Mouse (Mus musculus) embryonic facial prominence, embryonic 13.5 days (tissue): ENCODE measurements around the gene Mbd6. TPM values are rescaled to one million over a fixed set of nuclear protein-coding genes. Genes with fewer than 3 reads are reported as not detected.
"Not testable (repeated sequence)": the region's sequence is repeated elsewhere in the genome, so short reads cannot be mapped to it uniquely, and the experiment has no call there.

Experiments used
- ATAC-seq: fragments of 200-750 bp; cut with Nextera tagmentation; 2 replicates; pipeline ENCODE4 v1.8.0; 2017; ENCODE audit warnings: low read depth; ENCODE audit not compliant: insufficient number of reproducible peaks, insufficient read depth, low FRiP score, low TSS enrichment
- H3K27ac ChIP-seq: fragments of 300-500 bp; sonication (generic); 2 replicates; pipeline ENCODE4 v1.5.1; 2015; ENCODE audit warnings: moderate library complexity, mild to moderate bottlenecking, inconsistent platforms
- H3K27me3 ChIP-seq: fragments of 300-500 bp; sonication (generic); 2 replicates; pipeline ENCODE4 v1.6.1; 2015; ENCODE audit warnings: mild to moderate bottlenecking, inconsistent platforms
- H3K36me3 ChIP-seq: fragments of 300-500 bp; sonication (generic); 2 replicates; pipeline ENCODE4 v1.6.1; 2015; ENCODE audit warnings: mild to moderate bottlenecking, inconsistent platforms
- H3K4me1 ChIP-seq: fragments of 300-500 bp; sonication (generic); 2 replicates; pipeline ENCODE4 v1.6.1; 2015; ENCODE audit warnings: inconsistent platforms
- H3K4me2 ChIP-seq: fragments of 300-500 bp; sonication (generic); 2 replicates; pipeline ENCODE4 v1.6.1; 2015; ENCODE audit warnings: moderate library complexity, mild to moderate bottlenecking, inconsistent platforms
- H3K4me3 ChIP-seq: fragments of 300-500 bp; sonication (generic); 2 replicates; pipeline ENCODE4 v1.5.1; 2015; ENCODE audit warnings: mild to moderate bottlenecking, inconsistent platforms
- H3K9ac ChIP-seq: fragments of 300-500 bp; sonication (generic); 2 replicates; pipeline ENCODE4 v1.6.1; 2015; ENCODE audit warnings: mild to moderate bottlenecking, inconsistent platforms
- H3K9me3 ChIP-seq: fragments of 300-500 bp; sonication (generic); 2 replicates; pipeline ENCODE4 v1.6.1; 2016; ENCODE audit warnings: inconsistent platforms
- WGBS: fragments of 180-500 bp; shearing (Covaris S2); methylation state at CpG from one replicate; pipeline ENCODE4 v1.1.7; 2015; ENCODE audit warnings: mixed read lengths; 5-methylcytosine and 5-hydroxymethylcytosine counted together
- polyA plus RNA-seq: library from polyadenylated mRNA; unstranded; fragments of >200 nt; fragmentation: Nextera tagmentation; extraction: Ambion mirVana; gene quantifications from 2 replicates; pipeline ENCODE4 v1.2.1, GENCODE M21; 2015

Mbd6 gene
- polyA plus RNA-seq, 1 experiment from 2014 or later, result 19.2 TPM

DNA sequence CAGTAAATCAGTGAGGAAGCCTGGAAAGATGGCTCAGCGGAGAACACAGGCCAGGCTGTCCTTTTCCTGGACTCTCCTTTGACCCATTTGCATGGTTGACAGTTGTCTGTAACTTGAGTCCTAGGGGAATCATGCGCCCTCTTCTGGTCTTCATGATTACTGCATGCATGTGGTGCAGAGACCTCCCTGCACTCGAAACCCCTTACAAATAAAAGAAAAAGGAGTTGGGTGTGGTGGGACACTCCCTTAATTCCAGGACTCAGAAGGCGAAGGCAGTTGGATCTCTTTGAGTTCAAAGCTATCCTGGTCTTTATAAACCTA, 23.5 kb upstream of the Mbd6 start:
- peaks cover 20% of the 10 kb centered on the region for H3K36me3 ChIP-seq
- H3K27ac ChIP-seq, result peak overlapping the region; percentile 81
- no peaks in the 10 kb centered on the region for H3K27me3 ChIP-seq
- peak overlapping the region; percentile 83 for H3K4me3 ChIP-seq
- 2% methylated on average over 4 of the region's 4 CpGs for WGBS
- no peaks in the 10 kb centered on the region for H3K9me3 ChIP-seq
- no peak for ATAC-seq
- peak overlapping the region; percentile 88 for H3K9ac ChIP-seq
- peak overlapping the region; percentile 81 for H3K4me2 ChIP-seq
- peaks cover 12% of the 10 kb centered on the region for H3K4me1 ChIP-seq

- peaks cover 12% of the 10 kb centered on the region for H3K4me1 ChIP-seq
- H3K27me3 ChIP-seq, result no peaks in the 10 kb centered on the region
- H3K36me3 ChIP-seq, result peaks cover 26% of the 10 kb centered on the region
- H3K9ac ChIP-seq, result peak within 1 kb of the TSS; percentile 88
- ATAC-seq, result peak; percentile 96
- H3K9me3 ChIP-seq, result no peaks in the 10 kb centered on the region
- WGBS, result under 1% methylated on average over 65 of the region's 65 CpGs
- peak within 1 kb of the TSS; percentile 81 for H3K4me2 ChIP-seq
- H3K27ac ChIP-seq, result peak within 1 kb of the TSS; percentile 81
- H3K4me3 ChIP-seq, result peak within 1 kb of the TSS; percentile 83
Measured at GRCm38 (mm10) chr10:127311476-127312355, 22.9 kb upstream of the Mbd6 start, which contains the start of gene Mars. Gene Mars, minus strand, starts transcription at chr10:127311786.

GRCm38 (mm10) chr10:127310523-127311475, 22.0 kb upstream of the Mbd6 start:
- Histone ChIP-seq H3K9ac (peak overlapping the region; percentile 88), H3K9me3 (no peaks in the 10 kb centered on the region), H3K4me2 (peak overlapping the region; percentile 81), H3K27ac (peak overlapping the region; percentile 81), H3K4me1 (peaks cover 12% of the 10 kb centered on the region), H3K4me3 (peak overlapping the region; percentile 83), H3K27me3 (no peaks in the 10 kb centered on the region), H3K36me3 (peaks cover 36% of the 10 kb centered on the region)
- peak; percentile 30; the same call in 1 of the 2 replicates for ATAC-seq
- WGBS, result 35% methylated on average over 23 of the region's 23 CpGs

DNA sequence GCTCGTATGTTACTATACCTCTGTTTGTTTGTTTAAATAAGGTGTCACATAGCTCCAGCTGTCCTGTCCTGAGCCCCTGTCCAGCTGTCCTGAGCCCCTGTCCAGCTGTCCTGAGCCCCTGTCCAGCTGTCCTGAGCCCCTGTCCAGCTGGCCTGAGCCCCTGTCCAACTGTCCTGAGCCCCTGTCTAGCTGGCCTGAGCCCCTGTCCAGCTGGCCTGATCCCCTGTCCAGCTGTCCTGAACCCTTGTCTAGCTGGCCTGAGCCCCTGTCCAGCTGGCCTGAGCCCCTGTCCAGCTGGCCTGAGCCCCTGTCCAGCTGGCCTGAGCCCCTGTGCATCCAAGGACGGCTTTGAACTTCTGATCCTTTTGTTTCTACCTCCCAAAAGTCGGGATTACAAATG, 20.3 kb upstream of the Mbd6 start:
- 86% methylated on average over 3 of the region's 3 CpGs for WGBS
- H3K36me3 ChIP-seq, result peaks cover 52% of the 10 kb centered on the region

DNA sequence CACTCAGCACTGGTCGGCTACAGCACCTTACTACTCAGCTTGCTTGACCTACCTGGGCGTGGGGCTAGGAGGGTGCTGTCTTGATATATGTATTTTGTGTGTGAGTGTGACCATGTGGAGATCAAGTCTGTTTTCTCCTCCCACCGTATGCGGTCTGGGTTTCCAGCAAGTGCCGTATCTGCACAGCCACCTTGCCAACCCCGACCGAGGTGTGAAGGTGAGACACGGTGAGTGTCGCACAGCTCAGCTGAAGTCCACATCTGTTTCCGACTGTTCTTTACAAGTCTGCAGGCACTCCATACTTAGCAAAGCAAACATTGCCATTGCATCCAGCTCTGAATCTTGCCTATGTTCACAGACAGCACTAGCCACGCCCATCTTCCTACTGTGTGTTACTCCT, 14.3 kb upstream of the Mbd6 start:
- no peaks in the 10 kb centered on the region for H3K4me1 ChIP-seq

More for the DNA sequence above, 20.3 kb upstream of the Mbd6 start:
- H3K4me3 ChIP-seq, H3K9me3 ChIP-seq, H3K27me3 ChIP-seq, H3K9ac ChIP-seq, H3K27ac ChIP-seq, H3K4me2 ChIP-seq, ATAC-seq: not testable (repeated sequence)
- H3K4me1 ChIP-seq, result peaks cover 12% of the 10 kb centered on the region

DNA sequence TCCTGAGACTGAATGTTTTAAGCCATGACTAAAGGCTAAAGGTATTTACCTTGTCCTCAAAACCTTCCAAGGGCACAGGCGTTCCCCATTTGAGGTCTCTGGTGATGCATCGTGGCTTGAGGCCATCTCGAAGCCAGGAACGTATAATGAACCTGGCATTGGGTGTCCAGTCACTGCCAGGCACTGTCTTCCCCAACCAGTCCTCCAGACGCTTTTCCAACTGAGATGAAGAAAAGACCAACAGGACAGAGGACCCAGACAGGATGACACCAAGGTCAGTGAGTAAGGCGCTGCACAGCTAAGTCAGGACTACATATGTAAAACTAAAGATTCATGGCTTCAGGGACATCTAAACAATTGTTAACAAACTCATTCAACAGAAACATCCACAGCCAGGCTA, 11.5 kb upstream of the Mbd6 start:
- H3K4me1 ChIP-seq, result no peaks in the 10 kb centered on the region
- ATAC-seq, result no peak
- no peak overlapping the region for H3K4me2 ChIP-seq
- H3K27ac ChIP-seq, result no peak overlapping the region
- H3K4me3 ChIP-seq, result no peak overlapping the region
- H3K9me3 ChIP-seq, result no peaks in the 10 kb centered on the region
- WGBS, result 92% methylated on average over 6 of the region's 6 CpGs
- no peak overlapping the region for H3K9ac ChIP-seq
- peaks cover 97% of the 10 kb centered on the region for H3K36me3 ChIP-seq
- H3K27me3 ChIP-seq, result no peaks in the 10 kb centered on the region

More for the DNA sequence above, 14.3 kb upstream of the Mbd6 start:
- 91% methylated on average over 11 of the region's 11 CpGs for WGBS
- H3K27ac ChIP-seq, result no peak overlapping the region
- H3K4me2 ChIP-seq, result no peak overlapping the region
- no peaks in the 10 kb centered on the region for H3K27me3 ChIP-seq
- ATAC-seq, result no peak
- no peak overlapping the region for H3K4me3 ChIP-seq
- no peaks in the 10 kb centered on the region for H3K9me3 ChIP-seq
- H3K9ac ChIP-seq, result no peak overlapping the region
- peaks cover 97% of the 10 kb centered on the region for H3K36me3 ChIP-seq

- Histone ChIP-seq H3K9ac (0 out of 2 replicates have a peak overlapping the region, but pooled peaks have one; percentile 4), H3K27me3 (no peaks in the 10 kb centered on the region), H3K36me3 (peaks cover 91% of the 10 kb centered on the region), H3K27ac (no peak overlapping the region), H3K4me3 (no peak overlapping the region), H3K4me2 (no peak overlapping the region), H3K4me1 (peaks cover 14% of the 10 kb centered on the region), H3K9me3 (no peaks in the 10 kb centered on the region)
- no peak for ATAC-seq
- 91% methylated on average over 16 of the region's 16 CpGs for WGBS
Measured at GRCm38 (mm10) chr10:127297015-127297871, 8.4 kb upstream of the Mbd6 start.

DNA sequence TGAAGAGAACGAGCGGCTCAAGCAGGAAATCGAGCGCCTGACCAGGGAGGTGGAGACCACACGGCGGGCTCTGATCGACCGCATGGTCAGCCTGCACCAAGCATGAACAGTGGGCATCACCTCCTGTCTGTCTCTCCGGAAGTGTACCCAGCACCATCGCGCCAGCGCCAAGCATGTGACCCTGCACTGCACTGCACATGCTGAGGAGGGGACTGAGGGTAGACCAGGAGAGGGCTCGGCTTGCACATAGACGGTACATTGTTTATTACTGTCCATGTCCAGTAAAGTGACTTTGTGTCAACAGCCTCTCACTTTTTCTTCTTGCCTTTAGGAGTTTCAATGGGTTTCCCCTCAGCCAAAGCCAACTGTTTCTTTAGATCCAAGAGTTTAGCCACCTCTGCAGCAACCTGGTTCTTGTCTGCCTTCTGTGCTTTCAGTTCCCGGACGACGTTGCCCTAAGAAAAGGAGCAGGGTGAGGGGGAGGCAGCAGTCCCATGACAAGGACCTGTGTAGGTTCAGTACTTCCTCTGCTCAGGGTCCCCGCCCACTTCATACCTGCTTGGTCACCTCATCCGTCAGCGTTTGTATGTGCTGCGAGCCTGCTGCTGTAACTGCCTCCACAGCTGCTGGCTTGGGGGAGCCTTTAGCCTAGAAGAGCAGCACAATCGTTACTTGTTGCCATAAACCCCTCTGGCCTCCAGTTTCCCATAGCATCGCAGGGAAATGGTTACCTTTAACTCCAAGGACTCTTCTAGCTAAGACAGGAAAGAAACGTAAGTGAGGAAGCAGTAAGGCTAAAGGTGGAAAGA, 7.4 kb upstream of the Mbd6 start:
- Histone ChIP-seq H3K9me3 (no peaks in the 10 kb centered on the region), H3K27me3 (no peaks in the 10 kb centered on the region), H3K4me2 (no peak overlapping the region), H3K27ac (no peak overlapping the region), H3K4me1 (peaks cover 24% of the 10 kb centered on the region), H3K4me3 (no peak overlapping the region), H3K36me3 (peaks cover 81% of the 10 kb centered on the region), H3K9ac (no peak overlapping the region)
- WGBS, result 90% methylated on average over 24 of the region's 24 CpGs
- ATAC-seq, result no peak

DNA sequence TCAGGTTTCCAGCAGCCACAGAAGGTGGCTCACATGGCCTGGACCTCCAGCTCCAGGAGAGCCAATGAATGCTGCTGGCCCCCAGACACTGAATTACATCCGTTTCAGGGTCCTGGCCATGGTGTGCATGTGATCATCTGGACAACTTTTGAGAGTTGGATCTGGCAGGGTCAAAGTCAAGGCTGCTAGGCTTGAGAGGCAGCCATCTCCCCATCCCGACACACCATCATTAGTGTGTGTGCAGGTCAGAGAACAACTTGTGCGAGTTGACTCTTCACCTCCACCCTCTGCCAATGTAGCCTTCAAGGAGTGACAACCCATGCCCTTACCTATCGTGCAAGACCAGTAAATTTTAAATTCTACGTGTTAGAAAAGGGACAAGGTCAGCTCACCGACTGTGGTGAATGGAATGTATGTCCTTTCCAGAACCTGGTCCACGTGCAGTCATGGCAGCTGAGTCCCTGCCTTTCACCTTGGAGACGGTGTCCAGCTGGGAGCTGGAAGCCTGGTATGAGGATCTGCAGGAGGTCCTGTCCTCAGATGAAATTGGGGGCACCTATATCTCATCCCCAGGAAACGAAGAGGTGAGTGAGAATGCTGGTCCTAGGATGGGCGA, 6.2 kb upstream of the Mbd6 start:
- Histone ChIP-seq H3K36me3 (peaks cover 70% of the 10 kb centered on the region), H3K9ac (no peak overlapping the region), H3K27me3 (no peaks in the 10 kb centered on the region), H3K27ac (no peak overlapping the region), H3K9me3 (no peaks in the 10 kb centered on the region), H3K4me1 (peaks cover 26% of the 10 kb centered on the region), H3K4me2 (no peak overlapping the region), H3K4me3 (no peak overlapping the region)
- no peak for ATAC-seq
- WGBS, result 91% methylated on average over 10 of the region's 10 CpGs

DNA sequence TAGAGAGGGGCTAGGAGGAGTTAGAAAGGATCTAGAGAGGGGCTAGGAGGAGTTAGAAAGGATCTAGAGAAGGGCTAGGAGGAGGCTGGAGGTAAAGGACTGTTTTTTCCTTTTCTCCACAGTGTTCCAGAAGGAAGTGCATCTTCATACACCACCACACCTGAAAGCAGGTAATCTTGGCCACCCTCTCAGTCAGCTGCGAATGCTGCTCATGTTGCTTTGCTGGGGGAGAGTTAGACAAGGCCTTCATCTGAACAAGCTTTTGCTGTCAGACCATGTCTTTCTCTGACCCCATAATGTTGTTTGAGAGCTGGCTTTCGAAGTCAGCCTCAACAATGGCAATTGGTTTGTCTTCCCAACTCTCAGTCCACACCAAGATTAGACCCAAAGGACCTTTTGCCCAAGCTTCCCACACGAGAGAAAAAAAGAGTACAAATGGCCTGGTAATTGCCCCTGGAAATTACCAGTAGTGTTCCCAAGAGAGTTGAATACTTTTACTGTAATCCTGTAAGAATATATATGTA, 4.8 kb upstream of the Mbd6 start:
- H3K4me3 ChIP-seq, result no peak overlapping the region
- H3K27ac ChIP-seq, result no peak overlapping the region
- H3K9me3 ChIP-seq, result no peaks in the 10 kb centered on the region
- H3K9ac ChIP-seq, result no peak overlapping the region
- peaks cover 34% of the 10 kb centered on the region for H3K4me1 ChIP-seq
- peaks cover 56% of the 10 kb centered on the region for H3K36me3 ChIP-seq
- WGBS, result 84% methylated on average over 3 of the region's 3 CpGs
- H3K27me3 ChIP-seq, result no peaks in the 10 kb centered on the region
- no peak for ATAC-seq
- no peak overlapping the region for H3K4me2 ChIP-seq
